Mouse (Mus musculus) cerebellum, postnatal 36 days (tissue): ENCODE measurements around the gene Myef2.

Experiments used
- DNase-seq, 2 experiments: peaks; one replicate each; pipeline ENCODE4 v3.0.0; 2021 to 2022; ENCODE audit warnings: mixed read lengths in 2 of 2

Myef2 gene

GRCm38 (mm10) chr2:125067373-125067772 is 56.1 kb downstream of the Myef2 start:
- DNase-seq: no peak

GRCm38 (mm10) chr2:125062944-125063343 is 60.5 kb downstream of the Myef2 start:
- no peak for DNase-seq

GRCm38 (mm10) chr2:125061451-125061850 is 62.0 kb downstream of the Myef2 start:
- no peak for DNase-seq

GRCm38 (mm10) chr2:125057250-125057815 is 66.1 kb downstream of the Myef2 start:
- DNase-seq: no peak

- DNase-seq: no peak
These were observed 68.1 kb downstream of the Myef2 start for GRCm38 (mm10) chr2:125055316-125055903.
